Mouse (Mus musculus): ENCODE results near the gene Ripor2.

Ripor2 gene

DNA sequence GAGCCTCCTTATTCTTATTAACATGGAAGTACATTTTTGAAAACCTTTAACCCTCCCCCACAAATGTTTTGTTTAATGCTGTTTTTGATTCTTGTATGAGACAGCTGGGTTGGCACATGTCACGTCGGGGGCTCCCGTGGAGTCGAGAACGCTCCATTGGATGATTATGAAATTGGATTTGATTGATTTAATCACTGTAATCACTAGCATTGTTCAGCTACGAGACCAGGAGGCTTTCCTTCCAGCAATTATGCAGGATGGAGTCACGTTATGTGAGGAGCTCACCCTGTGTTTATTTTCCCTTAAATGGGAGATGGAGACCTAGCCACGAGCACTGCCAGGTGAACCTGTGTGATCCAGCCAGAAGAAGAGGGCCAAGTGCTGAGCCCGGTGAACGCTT is at the start of gene Ripor2:
Gene Ripor2 (plus strand): TSS at position 357 of the 400 bp plus-strand sequence.
- DNase-seq: no peak

DNA sequence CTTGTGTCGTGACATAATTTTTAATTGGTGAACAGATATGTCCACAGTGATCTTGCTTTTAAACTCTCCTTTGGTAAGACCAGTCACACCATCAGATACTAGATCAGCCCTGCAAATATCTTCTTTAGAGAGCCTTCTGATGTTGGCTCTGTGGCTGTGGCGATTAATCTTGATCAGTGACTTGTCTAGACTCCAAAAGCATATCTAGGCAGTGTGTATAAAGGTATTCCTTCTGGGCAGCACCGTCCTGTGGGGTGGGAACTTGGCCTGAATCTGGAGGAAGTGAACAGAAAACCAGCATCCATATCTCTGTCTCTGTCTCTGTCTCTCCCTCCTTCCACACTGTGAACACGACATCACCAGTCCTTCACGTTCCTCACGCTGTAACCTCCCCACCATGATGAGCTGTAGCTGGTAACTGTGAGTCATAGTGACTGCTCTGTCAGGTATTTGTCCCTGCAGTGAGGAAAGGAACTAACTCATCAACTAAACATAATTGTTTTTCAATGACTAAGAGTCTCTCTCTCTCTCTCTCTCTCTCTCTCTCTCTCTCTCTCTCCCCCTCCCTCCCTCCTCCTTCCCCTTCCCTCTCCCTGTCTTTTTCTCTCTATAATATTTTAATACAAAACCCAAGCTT is 45.3 kb upstream of the Ripor2 start:
- DNase-seq: no peak

DNA sequence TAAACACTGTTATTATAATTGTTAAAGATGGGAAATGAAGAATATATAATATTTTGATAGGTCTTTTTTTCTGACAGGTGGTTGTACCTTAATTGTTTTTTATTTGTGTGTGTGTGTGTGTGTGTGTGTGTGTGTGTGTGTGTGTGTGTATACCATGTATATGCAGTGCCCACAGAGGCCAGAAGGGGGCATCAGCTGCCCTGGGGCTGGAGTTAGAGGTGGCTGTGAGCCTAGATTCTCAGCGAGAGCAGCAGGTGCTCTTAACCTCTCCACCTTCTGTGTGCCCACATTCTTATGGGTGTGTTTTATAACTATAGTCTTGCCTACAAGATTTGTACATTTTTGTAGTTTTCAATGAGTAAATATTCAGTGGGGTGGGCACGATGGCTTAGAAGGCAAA is 44.0 kb upstream of the Ripor2 start:
- DNase-seq: no peak

DNA sequence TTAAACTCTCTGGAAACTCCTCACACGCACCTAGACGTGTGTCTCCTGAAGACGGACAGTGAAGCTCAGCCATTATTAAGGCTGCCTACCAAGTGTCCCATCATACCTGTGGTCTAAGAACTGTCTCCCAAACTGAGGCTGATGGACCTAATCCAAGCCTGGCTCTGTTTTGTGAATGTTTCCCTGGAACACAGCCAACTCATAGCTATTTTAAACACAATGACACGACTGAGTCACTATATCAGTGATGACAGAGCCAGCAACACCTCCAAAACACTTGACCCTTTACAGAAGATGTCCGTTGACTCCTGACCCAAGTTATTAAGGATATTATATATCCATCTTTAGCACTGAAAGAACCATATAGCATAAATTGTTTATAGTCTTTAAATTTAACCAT is 43.0 kb upstream of the Ripor2 start:
- no peak for DNase-seq

- no peak for DNase-seq
These were observed 36.3 kb upstream of the Ripor2 start for GRCm38 (mm10) chr13:24545677-24546076.

DNA sequence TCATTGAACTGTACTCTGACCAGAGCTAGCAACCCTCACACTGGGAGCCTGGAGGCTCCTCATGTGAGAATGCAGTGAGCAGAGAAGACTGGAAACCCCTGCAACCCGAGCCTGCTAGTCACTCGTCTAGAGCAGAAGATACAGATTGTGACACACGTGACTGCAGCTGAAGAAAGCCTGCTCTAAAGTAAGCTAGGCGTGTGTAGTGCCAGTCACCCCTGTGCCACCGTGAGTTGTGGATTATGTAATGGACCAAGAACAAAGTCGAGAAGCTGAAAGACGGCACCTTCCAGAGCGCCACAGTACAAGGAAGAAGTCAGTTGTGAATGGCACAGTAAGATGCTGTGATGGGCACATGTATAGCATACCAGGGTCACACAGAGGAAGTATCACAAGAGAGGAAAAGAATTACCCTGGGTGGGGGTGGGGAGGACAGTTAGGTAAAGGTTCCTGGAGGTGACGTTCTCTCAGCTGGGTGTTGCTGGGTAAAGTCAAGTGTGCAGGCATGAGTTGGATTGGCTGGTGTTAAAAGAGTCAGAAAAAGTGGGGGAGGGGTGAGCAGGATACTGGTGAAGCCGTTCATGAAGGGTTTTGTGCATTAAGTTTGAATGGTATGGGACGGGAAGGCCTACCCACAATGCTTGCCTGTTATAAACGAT is 35.1 kb upstream of the Ripor2 start:
- DNase-seq: no peak

- no peak for DNase-seq
These were observed 33.1 kb upstream of the Ripor2 start for GRCm38 (mm10) chr13:24548911-24549310.

DNA sequence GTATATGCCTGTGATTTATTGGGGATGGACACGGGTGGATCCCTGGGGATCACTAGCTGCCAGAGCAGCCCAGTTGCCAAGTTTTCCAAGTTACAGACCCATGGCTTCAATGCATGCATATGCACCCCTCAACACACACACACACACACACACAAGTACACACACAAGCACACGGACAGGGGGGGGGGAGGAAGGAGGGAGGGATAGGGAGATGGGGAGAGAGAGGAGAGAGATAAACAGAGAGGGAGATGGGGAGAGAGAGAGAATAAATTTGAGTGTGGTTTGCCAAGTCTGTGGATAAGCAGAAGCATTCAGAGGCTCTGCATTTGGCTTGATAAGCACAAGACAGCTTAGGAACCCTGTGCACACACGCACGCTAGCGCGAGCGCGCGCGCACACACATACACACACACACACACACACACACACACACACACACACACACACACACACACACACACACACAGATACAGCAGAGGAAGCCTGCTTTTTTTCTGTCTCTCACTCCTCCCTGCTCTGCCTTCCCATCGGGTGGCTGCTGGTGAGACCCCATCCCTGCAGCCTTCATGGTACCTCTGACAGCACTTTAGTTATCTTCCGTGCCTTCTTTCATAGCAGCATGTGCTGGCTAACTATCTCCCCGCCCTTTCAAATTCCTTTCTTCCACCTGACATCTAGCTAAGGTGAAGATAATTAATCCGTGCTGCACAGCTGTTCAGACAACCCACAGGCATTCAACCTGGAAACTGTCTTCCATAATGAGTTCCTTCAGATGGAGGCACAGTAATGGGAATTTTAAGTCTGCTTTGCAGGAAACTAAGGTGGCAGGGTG is 30.7 kb upstream of the Ripor2 start:
- no peak for DNase-seq

DNA sequence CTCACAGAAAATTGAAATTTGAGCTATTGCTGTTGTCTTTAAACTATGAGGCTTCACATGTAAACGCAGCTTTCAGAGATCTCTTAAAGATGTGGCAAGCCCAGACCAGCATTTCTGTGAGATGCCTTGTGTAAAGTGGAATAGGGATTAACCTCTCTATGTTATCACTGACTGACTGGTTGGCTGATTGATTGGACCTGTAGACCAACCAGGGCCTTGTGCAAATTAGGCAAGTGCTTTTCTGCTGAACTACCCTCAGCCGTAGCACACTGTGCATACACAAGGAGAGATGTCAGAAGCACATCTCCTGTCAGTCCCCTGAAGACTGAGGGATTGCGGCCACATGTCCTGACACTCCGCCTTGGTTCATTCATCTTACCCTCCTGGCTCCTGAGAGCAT is 29.9 kb upstream of the Ripor2 start:
- no peak for DNase-seq

DNA sequence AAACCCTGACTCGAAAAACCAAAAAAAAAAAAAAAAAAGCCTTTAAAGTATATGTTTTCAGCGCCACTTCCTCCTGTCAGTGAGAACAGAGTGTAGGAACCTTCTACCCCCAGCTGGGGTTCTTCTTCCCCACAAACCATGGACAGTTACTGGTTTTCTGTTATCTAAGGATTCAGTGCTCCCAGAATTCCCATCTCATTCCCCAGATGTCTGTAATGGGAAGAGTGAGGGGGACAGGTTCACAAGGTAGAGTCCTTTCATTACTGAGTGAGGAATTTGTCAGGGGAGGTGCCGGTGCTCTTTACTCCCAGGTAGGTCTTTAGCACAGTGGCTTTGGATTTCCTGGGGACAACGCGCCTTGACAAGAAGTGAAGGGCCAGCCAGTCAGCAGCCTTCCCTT is 20.6 kb upstream of the Ripor2 start:
- no peak for DNase-seq

GRCm38 (mm10) chr13:24564706-24565105 is 17.3 kb upstream of the Ripor2 start:
- DNase-seq: peak in 1 of 2 experiments; percentile 42

GRCm38 (mm10) chr13:24565230-24565949 is 16.6 kb upstream of the Ripor2 start:
- peak; percentile 36 to 68 for DNase-seq

DNA sequence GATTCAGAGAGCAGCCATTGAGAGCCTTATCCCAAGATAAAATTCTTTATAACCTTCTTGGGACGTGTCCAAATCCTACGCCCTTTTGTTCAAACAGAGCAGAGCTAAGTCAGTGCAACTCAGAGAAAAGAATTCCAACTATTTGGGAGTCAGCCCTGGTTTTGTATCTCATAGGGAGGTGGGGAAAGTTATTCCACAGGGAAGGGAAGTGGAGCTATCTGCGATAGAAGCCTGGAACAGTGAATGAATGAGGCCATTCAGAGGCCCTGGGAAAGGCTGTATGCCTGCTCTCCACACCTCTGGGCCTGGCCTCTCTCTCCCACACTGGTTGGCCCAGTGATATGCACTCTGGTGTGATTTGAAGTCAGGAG is 16.1 kb upstream of the Ripor2 start:
- peak in 1 of 2 experiments; percentile 53 for DNase-seq

GRCm38 (mm10) chr13:24567176-24567811 is 14.7 kb upstream of the Ripor2 start:
- peak in 1 of 2 experiments; percentile 47 for DNase-seq

GRCm38 (mm10) chr13:24569066-24569465 is 12.9 kb upstream of the Ripor2 start:
- DNase-seq: no peak

GRCm38 (mm10) chr13:24570716-24571115 is 11.3 kb upstream of the Ripor2 start:
- no peak for DNase-seq

DNA sequence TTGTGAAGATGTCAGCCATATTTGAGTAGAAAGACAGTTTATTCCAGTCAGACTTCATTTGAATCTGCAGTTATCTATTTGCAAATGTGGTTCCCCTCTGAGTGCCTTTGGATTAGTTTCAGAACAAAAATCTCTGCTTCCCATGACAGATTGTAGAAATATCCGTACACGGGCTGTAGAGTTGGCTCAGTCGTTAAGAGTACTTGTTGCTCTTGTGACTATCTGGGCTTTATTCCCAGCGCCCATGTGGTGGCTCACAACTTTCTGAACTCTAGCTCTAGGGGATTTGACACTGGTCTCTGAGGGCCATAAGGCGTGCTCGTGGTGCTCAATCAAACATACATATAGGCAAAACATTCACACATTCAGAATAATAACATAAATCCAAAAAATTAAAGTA is 10.1 kb upstream of the Ripor2 start:
- DNase-seq: no peak

GRCm38 (mm10) chr13:24575126-24575525 is 6.9 kb upstream of the Ripor2 start:
- DNase-seq: no peak

DNA sequence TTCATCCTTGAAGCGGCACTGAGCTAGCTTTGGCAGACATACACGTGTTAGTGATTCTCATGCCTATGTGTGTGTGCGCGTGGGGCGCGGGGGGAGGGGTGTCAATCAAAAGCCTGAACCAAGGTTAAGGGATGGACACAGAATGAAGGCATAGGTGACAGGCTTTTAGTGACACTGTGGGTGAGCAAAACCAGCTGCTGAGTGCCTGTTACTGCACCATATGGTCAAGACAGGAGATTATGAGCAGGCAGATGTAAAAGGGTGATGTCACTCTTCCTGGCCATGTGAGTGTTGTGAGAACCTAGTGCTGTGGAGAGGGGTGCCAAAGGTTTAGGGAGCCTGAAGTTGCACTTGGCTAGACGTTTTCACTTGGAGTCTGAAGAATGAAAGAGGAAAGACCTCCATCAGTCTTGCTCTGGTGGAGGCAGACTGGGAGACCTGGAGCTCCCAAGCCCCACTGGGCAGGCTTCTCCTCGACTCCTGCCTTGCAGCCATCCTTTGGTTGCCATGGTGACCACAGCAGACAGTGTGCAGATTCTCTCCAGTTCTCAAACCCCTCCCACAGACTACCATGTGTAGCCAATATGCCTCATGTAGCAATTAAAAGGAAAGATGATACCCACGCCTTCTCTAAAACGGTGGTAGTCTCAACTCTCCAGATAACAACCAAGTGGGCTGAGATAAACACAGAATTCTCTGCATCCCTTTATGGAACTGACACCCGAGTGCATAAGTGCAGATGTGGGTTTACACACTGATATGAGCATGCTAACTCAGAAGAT is 5.5 kb upstream of the Ripor2 start:
- no peak for DNase-seq

DNA sequence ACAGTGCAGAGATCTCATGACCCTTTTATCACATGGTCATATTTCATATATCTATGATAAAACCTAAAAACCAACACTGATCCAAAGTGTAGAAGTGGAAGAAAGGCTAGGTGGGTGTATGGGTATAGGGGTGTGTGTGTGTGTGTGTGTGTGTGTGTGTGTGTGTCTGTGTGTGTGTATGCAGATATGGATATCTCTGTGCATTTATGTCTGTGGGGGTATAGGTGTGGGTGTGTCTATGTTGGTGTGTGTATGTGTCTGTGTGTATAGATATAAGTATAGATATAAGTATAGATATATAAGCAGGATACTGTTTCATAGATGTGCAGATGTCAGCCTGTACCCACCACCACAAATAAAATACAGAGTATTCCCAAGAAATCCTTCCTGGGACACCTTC is 3.7 kb upstream of the Ripor2 start:
- no peak for DNase-seq

- no peak for DNase-seq
These were observed 1.2 kb upstream of the Ripor2 start for GRCm38 (mm10) chr13:24580759-24581158.

GRCm38 (mm10) chr13:24584403-24584802 is 2.4 kb downstream of the Ripor2 start:
- no peak for DNase-seq
